Comparison of ENCODE assay signal across 31 mouse cellular contexts in genomic region chr19:34577121-34577520, GRCm38 (mm10). TPM values are rescaled to one million over a fixed set of nuclear protein-coding genes. Genes with fewer than 3 reads are reported as not detected.
A peak's percentile ranks its signal among the peaks of the same experiment; 100 is the strongest.
DNase-seq lines count a peak whose midpoint lies in the region; ATAC-seq lines count a peak whose summit lies in the region.
"Had no signal": no experiment of that assay in that cellular context is flagged by ENCODE, and none has a peak within 500 bp of the region (broad histone marks: within the 10 kb centered on the region; RNA-seq: fewer than 3 reads in every experiment).

No protein-coding gene starts in this region.

- H3K9me3 ChIP-seq in lung, embryonic 16.5 days (ENCODE audit: control insufficient read depth, low read length), result no peaks in the 10 kb centered on the region
- H3K9me3 ChIP-seq: embryonic facial prominence, embryonic 12.5 days; embryonic facial prominence, embryonic 15.5 days; forebrain, embryonic 12.5 days; forebrain, embryonic 15.5 days; heart, embryonic 12.5 days; heart, embryonic 15.5 days; hindbrain, embryonic 12.5 days; intestine, embryonic 15.5 days had no signal

- no peaks in the 10 kb centered on the region for H3K27me3 ChIP-seq in lung, embryonic 16.5 days (ENCODE audit: control insufficient read depth, insufficient read depth, low read depth, low read length)
- H3K27me3 ChIP-seq: embryonic facial prominence, embryonic 12.5 days; embryonic facial prominence, embryonic 15.5 days; forebrain, embryonic 12.5 days; forebrain, embryonic 15.5 days; heart, embryonic 12.5 days; heart, embryonic 15.5 days; hindbrain, embryonic 12.5 days; intestine, embryonic 15.5 days; Patski had no signal

- peak; percentile 68 to 79 for DNase-seq in lung, adult 18-20 months
- DNase-seq in lung, postnatal 14 days, result no peak
- peak; percentile 57 for DNase-seq in Muller cell, postnatal 12 days (ENCODE audit: inconsistent ontology term)
- peak; percentile 82 for DNase-seq in lung, postnatal 25 days (ENCODE audit: low spot score)
- no peak for DNase-seq in testis, postnatal 10 days (ENCODE audit: low spot score)
- no peak for DNase-seq in embryo, embryonic 9.5 days (ENCODE audit: extremely low spot score)
- DNase-seq in left cerebral cortex, postnatal 14 days (ENCODE audit: low spot score in 2 of 2), result no peak
- DNase-seq: adrenal gland, postnatal 10 days; adrenal gland, postnatal 36 days; cerebellum, adult 18-20 months; cerebellum, adult 9-10 months; cerebellum, postnatal 14 days; gastrocnemius, adult 2 months; gastrocnemius, postnatal 14 days; heart, adult 18-20 months; heart, postnatal 10 days; heart, postnatal 36 days had no signal

- ATAC-seq in lung, embryonic 16.5 days (ENCODE audit: low read depth), result peak; percentile 79
- ATAC-seq: CD4-positive, CD25-positive, alpha-beta regulatory T cell, adult 4 months; forebrain, embryonic 15.5 days; hindbrain, embryonic 16.5 days; intestine, embryonic 15.5 days; Patski had no signal

- WGBS in lung, embryonic 16.5 days, result 48% methylated on average over 1 of the region's 1 CpGs

- no peak overlapping the region for H3K4me2 ChIP-seq in lung, embryonic 16.5 days (ENCODE audit: low read depth, low read length)
- H3K4me2 ChIP-seq: embryonic facial prominence, embryonic 12.5 days; embryonic facial prominence, embryonic 15.5 days; forebrain, embryonic 12.5 days; forebrain, embryonic 15.5 days; heart, embryonic 12.5 days; heart, embryonic 15.5 days; hindbrain, embryonic 12.5 days; intestine, embryonic 15.5 days had no signal

- H3K27ac ChIP-seq in lung, embryonic 16.5 days (ENCODE audit: low read length), result peak overlapping the region; percentile 9; the same call in 1 of the 2 replicates
- H3K27ac ChIP-seq: embryonic facial prominence, embryonic 12.5 days; embryonic facial prominence, embryonic 15.5 days; forebrain, embryonic 12.5 days; forebrain, embryonic 15.5 days; gastrocnemius, adult 2 months; heart, embryonic 15.5 days; hindbrain, embryonic 12.5 days; intestine, embryonic 15.5 days had no signal

- intact Hi-C loops in left cerebral cortex, postnatal 14 days (cut with DNase I), result no loop called here

- H3K9ac ChIP-seq in lung, embryonic 16.5 days (ENCODE audit: low read length), result no peak overlapping the region
- H3K9ac ChIP-seq: embryonic facial prominence, embryonic 12.5 days; embryonic facial prominence, embryonic 15.5 days; forebrain, embryonic 12.5 days; forebrain, embryonic 15.5 days; heart, embryonic 12.5 days; heart, embryonic 15.5 days; hindbrain, embryonic 12.5 days; intestine, embryonic 15.5 days had no signal

- H3K4me3 ChIP-seq in lung, embryonic 16.5 days (ENCODE audit: low read length), result no peak overlapping the region
- H3K4me3 ChIP-seq: embryonic facial prominence, embryonic 12.5 days; embryonic facial prominence, embryonic 15.5 days; forebrain, embryonic 12.5 days; forebrain, embryonic 15.5 days; gastrocnemius, adult 2 months; heart, embryonic 12.5 days; heart, embryonic 15.5 days; hindbrain, embryonic 12.5 days; intestine, embryonic 15.5 days had no signal

- no peaks in the 10 kb centered on the region; the same call in 1 of the 2 replicates for H3K36me3 ChIP-seq in lung, embryonic 16.5 days (ENCODE audit: control insufficient read depth, insufficient read depth, low read length)
- H3K36me3 ChIP-seq: embryonic facial prominence, embryonic 12.5 days; forebrain, embryonic 12.5 days; forebrain, embryonic 15.5 days; heart, embryonic 15.5 days; hindbrain, embryonic 12.5 days; intestine, embryonic 15.5 days had no signal

- no peaks in the 10 kb centered on the region for H3K4me1 ChIP-seq in lung, embryonic 16.5 days (replicated peaks; ENCODE audit: control insufficient read depth, insufficient read depth, low read length)
- H3K4me1 ChIP-seq: embryonic facial prominence, embryonic 12.5 days; embryonic facial prominence, embryonic 15.5 days; forebrain, embryonic 12.5 days; forebrain, embryonic 15.5 days; heart, embryonic 12.5 days; heart, embryonic 15.5 days; hindbrain, embryonic 12.5 days; intestine, embryonic 15.5 days had no signal

RNA-seq across cellular contexts. Expression of gene Ifit3, which starts 6.2 kb away (rescaled TPM):
- polyA plus RNA-seq in lung, embryonic 16.5 days (2015; fragmentation: Nextera tagmentation; extraction: Ambion mirVana), result 0.70 and 0.97 TPM in 2 replicates
- total RNA-seq in left cerebral cortex, postnatal 14 days (2021), result 1 to 10 TPM; 1.5 to 2.1 TPM
- total RNA-seq: MEL had no signal

RNA-seq across cellular contexts. Expression of gene Ifit1bl1, which starts 24.6 kb away (rescaled TPM):
- polyA plus RNA-seq in lung, embryonic 16.5 days (2015; fragmentation: Nextera tagmentation; extraction: Ambion mirVana), result 0.70 and 0.72 TPM in 2 replicates
- 1 to 10 TPM; 1.6 to 2.2 TPM for total RNA-seq in left cerebral cortex, postnatal 14 days (2021)
- total RNA-seq: gastrocnemius, adult 2 months; MEL had no signal
- polyA plus RNA-seq: C2C12 had no signal

RNA-seq across cellular contexts. Expression of gene Ifit2, which starts 26.6 kb away (rescaled TPM):
- polyA plus RNA-seq in lung, embryonic 16.5 days (2015; fragmentation: Nextera tagmentation; extraction: Ambion mirVana), result 10.7 and 13.0 TPM in 2 replicates
- 1 to 10 TPM; 7.7 TPM for total RNA-seq in left cerebral cortex, postnatal 14 days (2021)

RNA-seq across cellular contexts. Expression of gene Ifit3b, which starts 30.6 kb away (rescaled TPM):
- 0.25 TPM in 1 of 2 replicates, not detected in the other for polyA plus RNA-seq in lung, embryonic 16.5 days (2015; fragmentation: Nextera tagmentation; extraction: Ambion mirVana)
- 1 to 10 TPM; 1.2 to 1.3 TPM for total RNA-seq in left cerebral cortex, postnatal 14 days (2021)
- total RNA-seq: MEL had no signal
- polyA plus RNA-seq: C2C12; hindbrain, embryonic 12.5 days had no signal

RNA-seq across cellular contexts. Expression of gene Lipa, which starts 49.8 kb away (rescaled TPM):
- 52.6 and 53.5 TPM in 2 replicates for polyA plus RNA-seq in lung, embryonic 16.5 days (2015; fragmentation: Nextera tagmentation; extraction: Ambion mirVana)
- total RNA-seq in left cerebral cortex, postnatal 14 days (2021), result 10 to 100 TPM; 15.7 to 18.6 TPM

Comparison
In these comparisons a context has a peak if more than half of its experiments do, and no peak if none do; other contexts are left out.
1. DNase-seq: peak in lung, adult 18-20 months (2 of 2), Muller cell, postnatal 12 days (single experiment) and lung, postnatal 25 days (single experiment); none in lung, postnatal 14 days (single experiment), testis, postnatal 10 days (single experiment), embryo, embryonic 9.5 days (single experiment) and left cerebral cortex, postnatal 14 days (0 of 2).